Mouse (Mus musculus) heart, embryonic 14.5 days (tissue): Measurements from ENCODE around the gene Insl5. TPM values are rescaled to one million over a fixed set of nuclear protein-coding genes. Genes with fewer than 3 reads are reported as not detected.

Experiments used
- polyA plus RNA-seq: library from polyadenylated mRNA; unstranded; fragments of >200 nt; fragmentation: Nextera tagmentation; extraction: Ambion mirVana; gene quantifications from 2 replicates; pipeline ENCODE4 v1.2.1, GENCODE M21; 2014

The Insl5 gene
- polyA plus RNA-seq, 1 experiment from 2014 or later: not detected

Other genes starting within 250 kb of the Insl5 start
- gene Tctex1d1, start 48.2 kb downstream of the Insl5 start, polyA plus RNA-seq: not detected in 2 replicates
- 27.4 and 36.1 TPM in 2 replicates for gene Mier1, start 87.5 kb upstream of the Insl5 start, polyA plus RNA-seq
- 0.89 and 1.2 TPM in 2 replicates for gene Wdr78, start 87.7 kb upstream of the Insl5 start, polyA plus RNA-seq
- 6.3 and 8.5 TPM in 2 replicates for gene Slc35d1, start 188.3 kb upstream of the Insl5 start, polyA plus RNA-seq